Mouse (Mus musculus): Measurements from ENCODE around the gene Tmprss9. TPM values are rescaled to one million over a fixed set of nuclear protein-coding genes. Genes with fewer than 3 reads are reported as not detected.
"Not testable (repeated sequence)": the region's sequence is repeated elsewhere in the genome, so short reads cannot be mapped to it uniquely, and the experiment has no call there.

Tmprss9 gene
- polyA plus RNA-seq (2016; fragmentation: Nextera tagmentation; extraction: Ambion mirVana) = 0.04 TPM in 2 replicates

- Histone ChIP-seq H3K4me1 (peaks cover 5% of the 10 kb centered on the region), H3K27me3 (ENCODE audit: low read depth, poor library complexity, severe bottlenecking) (0 out of 2 replicates have a peak, but pooled peaks cover 4% of the 10 kb centered on the region), H3K27ac (no peak within 1 kb of the TSS), H3K36me3 (peaks cover 22% of the 10 kb centered on the region), H3K4me3 (no peak within 1 kb of the TSS), H3K9me3 (replicated peaks) (no peaks in the 10 kb centered on the region)
- 36% methylated on average over 9 of the region's 9 CpGs for WGBS
- DNase-seq (ENCODE audit: low spot score) = no peak
Observed at GRCm38 (mm10) chr10:80871581-80871980, at the start of gene Tmprss9. TSS of gene Tmprss9 (plus strand) at chr10:80871848.

DNA sequence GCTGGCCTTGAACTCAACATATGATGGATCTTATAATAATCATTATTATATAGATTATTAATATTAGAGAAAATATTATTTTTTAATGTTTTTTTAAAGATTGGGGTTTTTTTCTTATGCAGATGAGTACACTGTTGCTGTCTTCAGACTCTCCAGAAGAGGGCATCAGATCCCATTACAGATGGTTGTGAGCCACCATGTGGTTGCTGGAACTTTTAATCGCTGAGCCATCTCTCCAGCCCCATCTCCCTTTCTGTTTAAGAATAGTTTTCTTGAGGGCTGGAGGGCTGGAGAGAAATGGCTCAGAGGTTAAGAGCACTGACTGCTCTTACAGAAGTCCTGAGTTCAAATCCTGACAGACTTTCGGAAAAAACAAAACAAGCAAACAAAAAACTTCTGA, 49.7 kb upstream of the Tmprss9 start:
- H3K4me3 ChIP-seq = no peak overlapping the region
- H3K36me3 ChIP-seq = no peaks in the 10 kb centered on the region
- 41% methylated on average over 2 of the region's 2 CpGs for WGBS
- no peaks in the 10 kb centered on the region for H3K9me3 ChIP-seq (replicated peaks)
- H3K4me1 ChIP-seq = no peaks in the 10 kb centered on the region; the same call in 1 of the 2 replicates
- no peak overlapping the region for H3K27ac ChIP-seq
- H3K27me3 ChIP-seq (ENCODE audit: low read depth, poor library complexity, severe bottlenecking) = no peaks in the 10 kb centered on the region
- no peak for DNase-seq (ENCODE audit: low spot score)

DNA sequence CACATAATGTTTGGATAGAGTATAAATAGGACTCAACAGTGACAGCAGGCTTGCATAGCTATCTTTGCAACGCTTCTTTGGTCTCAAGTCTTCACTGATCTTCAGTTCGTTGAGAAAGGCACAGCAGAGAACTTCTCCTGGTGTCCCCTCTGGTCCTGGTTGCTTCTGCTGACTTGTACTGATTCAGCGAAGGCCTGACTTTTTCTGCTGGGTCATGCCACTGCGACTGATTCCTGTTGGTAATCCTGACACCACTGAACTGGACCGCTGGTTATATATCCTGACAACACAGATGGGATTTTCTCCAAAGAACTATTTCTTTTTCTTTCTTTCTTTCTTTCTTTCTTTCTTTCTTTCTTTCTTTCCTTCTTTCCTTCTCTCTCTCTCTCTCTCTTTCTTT, 49.1 kb upstream of the Tmprss9 start:
- 91% methylated on average over 5 of the region's 5 CpGs for WGBS
- no peak for DNase-seq (ENCODE audit: low spot score)
- Histone ChIP-seq H3K27me3 (ENCODE audit: low read depth, poor library complexity, severe bottlenecking) (no peaks in the 10 kb centered on the region), H3K4me3 (no peak overlapping the region), H3K36me3 (no peaks in the 10 kb centered on the region), H3K4me1 (peaks cover 2% of the 10 kb centered on the region), H3K27ac (no peak overlapping the region), H3K9me3 (replicated peaks) (no peaks in the 10 kb centered on the region)

DNA sequence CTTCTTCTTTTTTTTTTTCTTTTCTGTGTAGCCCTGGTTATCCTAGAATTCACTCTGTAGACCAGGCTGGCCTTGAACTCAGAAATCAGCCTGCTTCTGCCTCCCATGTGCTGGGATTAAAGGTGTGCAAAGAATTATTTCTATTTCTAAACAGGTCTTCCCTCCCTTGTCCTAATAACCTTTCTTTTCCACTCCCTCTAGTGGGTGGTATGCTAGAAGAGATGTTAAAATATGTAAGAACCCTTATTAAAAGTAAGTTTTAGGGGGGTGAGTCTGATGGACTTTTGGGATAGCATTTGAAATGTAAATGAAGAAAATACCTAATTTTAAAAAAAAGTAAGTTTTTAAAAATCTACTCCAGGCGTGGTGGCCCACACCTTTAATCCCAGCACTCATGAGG, 48.3 kb upstream of the Tmprss9 start:
- Histone ChIP-seq H3K4me3 (no peak overlapping the region), H3K4me1 (peaks cover 10% of the 10 kb centered on the region), H3K9me3 (replicated peaks) (no peaks in the 10 kb centered on the region), H3K36me3 (peaks cover 7% of the 10 kb centered on the region), H3K27ac (no peak overlapping the region), H3K27me3 (ENCODE audit: low read depth, poor library complexity, severe bottlenecking) (no peaks in the 10 kb centered on the region)
- WGBS = 90% methylated on average over 1 of the region's 1 CpGs
- no peak for DNase-seq (ENCODE audit: low spot score)

DNA sequence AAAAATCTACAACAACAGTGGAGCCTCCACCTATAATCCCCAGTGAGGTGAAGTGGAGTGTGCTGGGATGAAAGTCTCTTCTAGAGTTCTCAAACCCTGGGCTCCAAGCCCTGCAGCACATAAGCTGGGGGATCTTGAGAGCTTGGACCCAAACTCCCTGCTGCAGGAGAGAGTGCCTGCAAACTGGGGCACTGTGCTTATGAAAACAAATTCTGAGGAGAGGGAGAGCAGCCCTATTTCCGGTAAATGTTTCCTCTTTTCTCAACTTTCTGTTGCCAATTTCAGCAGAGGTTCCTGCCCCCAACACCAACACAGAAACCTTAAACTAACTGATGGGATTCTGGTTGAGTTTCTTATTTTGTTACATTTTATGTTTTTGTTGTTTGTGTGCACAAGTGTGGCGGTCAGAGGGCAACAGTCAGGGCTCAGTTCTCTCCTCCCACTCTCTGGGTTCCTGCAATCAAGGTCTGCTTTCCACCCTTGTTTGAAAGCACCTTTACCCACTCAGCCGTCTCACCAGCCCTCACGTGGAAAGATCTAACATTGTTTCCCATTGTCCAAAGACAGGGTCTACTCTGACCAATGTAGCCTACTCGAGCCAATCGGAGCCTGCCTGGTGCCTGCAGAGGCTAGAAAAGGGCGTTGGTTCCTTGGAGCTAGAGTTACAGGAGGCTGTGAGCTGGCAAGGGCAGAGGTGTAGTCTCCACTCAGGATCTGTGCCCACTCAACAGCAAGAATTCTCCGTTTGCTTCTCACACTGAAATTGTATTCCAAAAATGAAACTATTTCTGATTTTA, 47.6 kb upstream of the Tmprss9 start:
- Histone ChIP-seq H3K27me3 (ENCODE audit: low read depth, poor library complexity, severe bottlenecking) (no peaks in the 10 kb centered on the region), H3K4me3 (no peak overlapping the region), H3K4me1 (peaks cover 13% of the 10 kb centered on the region), H3K27ac (no peak overlapping the region), H3K36me3 (peaks cover 13% of the 10 kb centered on the region), H3K9me3 (replicated peaks) (no peaks in the 10 kb centered on the region)
- DNase-seq (ENCODE audit: low spot score) = no peak
- WGBS = 67% methylated on average over 8 of the region's 8 CpGs

DNA sequence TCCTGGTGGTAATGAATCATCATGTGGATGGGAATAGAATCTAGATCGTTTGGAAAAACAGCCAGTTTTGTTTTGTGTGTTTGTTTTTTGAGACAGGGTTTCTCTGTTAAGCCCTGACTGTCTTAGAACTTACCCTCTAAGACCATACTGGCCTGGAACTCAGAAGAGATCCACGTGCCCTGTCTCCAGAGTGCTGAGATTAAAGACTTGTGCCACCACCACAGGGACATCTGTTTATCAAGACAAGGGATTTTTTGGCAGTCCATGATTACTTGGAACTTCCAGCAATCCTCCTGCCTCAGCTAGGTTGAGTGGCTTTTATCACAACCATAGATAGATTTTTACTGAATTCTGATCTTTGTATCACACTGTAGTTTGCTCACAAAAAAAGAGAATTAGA, 46.8 kb upstream of the Tmprss9 start:
- H3K27me3 ChIP-seq (ENCODE audit: low read depth, poor library complexity, severe bottlenecking) = no peaks in the 10 kb centered on the region
- WGBS = 78% methylated on average over 2 of the region's 2 CpGs
- no peak overlapping the region for H3K27ac ChIP-seq
- peaks cover 20% of the 10 kb centered on the region for H3K4me1 ChIP-seq
- no peaks in the 10 kb centered on the region for H3K9me3 ChIP-seq (replicated peaks)
- H3K36me3 ChIP-seq = peaks cover 21% of the 10 kb centered on the region
- no peak overlapping the region for H3K4me3 ChIP-seq
- no peak for DNase-seq (ENCODE audit: low spot score)

DNA sequence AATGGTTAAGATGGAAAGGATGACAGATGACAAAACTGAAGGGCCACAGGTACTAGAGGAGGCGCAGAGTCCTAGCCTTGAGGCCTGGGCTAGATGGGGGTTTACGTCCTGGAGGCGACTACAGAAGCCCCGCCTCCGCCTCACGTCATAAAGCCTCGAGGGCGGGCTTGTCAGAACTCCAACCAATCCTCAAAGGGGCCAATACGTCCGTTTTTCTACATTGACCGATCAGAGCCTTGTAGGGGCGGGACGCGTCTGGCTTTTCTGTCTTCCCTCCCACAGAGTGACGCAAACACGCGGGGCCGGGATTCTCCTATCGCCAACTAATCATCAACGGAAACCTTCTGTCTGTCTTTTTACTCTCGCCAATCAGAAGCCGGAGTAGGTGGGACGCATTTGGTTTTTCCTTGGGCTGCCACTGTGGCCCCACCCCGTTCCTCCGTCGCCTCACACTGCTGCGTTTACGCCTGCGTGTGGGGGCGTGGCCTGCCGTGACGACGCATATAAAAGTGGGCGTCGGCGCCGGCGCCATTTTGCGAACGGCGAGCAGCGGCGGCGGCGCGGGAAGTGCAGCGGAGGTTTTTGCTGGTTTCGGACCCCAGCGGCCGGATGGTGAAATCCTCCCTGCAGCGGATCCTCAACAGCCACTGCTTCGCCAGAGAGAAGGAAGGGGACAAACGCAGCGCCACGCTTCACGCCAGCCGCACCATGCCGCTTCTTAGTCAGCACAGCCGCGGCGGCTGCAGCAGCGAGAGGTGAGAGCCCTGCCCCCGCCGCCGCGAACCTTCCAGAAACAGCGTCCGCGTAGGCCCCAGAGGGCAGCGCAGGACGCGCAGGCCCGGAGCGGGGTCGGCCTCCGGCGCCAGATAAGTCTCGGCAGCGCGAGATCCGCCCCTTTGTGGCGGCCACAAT, 45.2 kb upstream of the Tmprss9 start, which contains the start of gene Oaz1:
TSS of gene Oaz1 (plus strand) at position 506 of the 912 bp plus-strand sequence.
- peaks cover 36% of the 10 kb centered on the region for H3K4me1 ChIP-seq
- peaks cover 31% of the 10 kb centered on the region for H3K36me3 ChIP-seq
- peak; percentile 95 for DNase-seq (ENCODE audit: low spot score)
- peak within 1 kb of the TSS; percentile 94 for H3K4me3 ChIP-seq
- H3K9me3 ChIP-seq (replicated peaks) = no peaks in the 10 kb centered on the region
- peak within 1 kb of the TSS; percentile 96 for H3K27ac ChIP-seq
- WGBS = under 1% methylated on average over 82 of the region's 82 CpGs
- no peaks in the 10 kb centered on the region for H3K27me3 ChIP-seq (ENCODE audit: low read depth, poor library complexity, severe bottlenecking)

DNA sequence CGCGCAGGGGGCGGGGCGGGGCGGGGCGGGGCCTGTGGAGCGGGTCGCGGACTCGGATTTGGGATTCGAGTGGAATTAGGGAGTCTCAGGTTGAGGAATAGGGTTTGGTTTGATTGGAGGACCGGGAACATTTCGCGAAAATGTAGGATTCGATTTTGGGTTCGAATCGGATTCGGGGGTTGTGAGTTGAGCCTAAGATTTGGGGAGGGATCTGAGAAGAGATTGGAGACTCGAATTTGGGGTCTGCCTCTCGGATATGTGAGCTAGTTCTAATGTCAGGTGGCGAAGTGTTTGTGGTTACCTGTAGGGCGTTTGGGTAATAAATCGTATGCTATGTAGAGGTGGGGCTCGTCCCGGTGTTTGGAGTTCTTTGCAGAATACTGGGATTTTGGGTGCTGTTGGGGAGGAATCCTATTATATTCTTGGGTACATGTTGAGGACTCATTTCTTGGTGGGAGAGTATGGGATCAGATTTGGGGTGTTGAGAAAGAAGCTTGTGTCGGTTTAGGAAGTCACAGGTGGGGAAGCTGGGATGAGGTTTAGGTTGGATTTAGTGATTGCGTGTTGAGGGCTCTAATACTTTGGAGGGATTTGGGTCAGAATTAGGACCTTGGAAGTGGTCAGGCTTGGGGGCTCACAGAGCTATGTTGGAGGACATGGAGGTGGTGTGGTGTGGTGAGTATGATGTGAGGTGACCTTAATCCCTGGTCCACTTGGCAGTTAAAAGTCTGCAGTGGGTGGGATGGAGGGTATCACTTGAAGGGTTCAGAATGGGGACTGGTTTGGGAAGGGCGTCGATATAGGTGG, 44.4 kb upstream of the Tmprss9 start:
- WGBS = 8% methylated on average over 29 of the region's 29 CpGs
- Histone ChIP-seq H3K4me1 (peaks cover 41% of the 10 kb centered on the region), H3K9me3 (replicated peaks) (no peaks in the 10 kb centered on the region), H3K36me3 (peaks cover 31% of the 10 kb centered on the region), H3K27me3 (ENCODE audit: low read depth, poor library complexity, severe bottlenecking) (peaks cover 3% of the 10 kb centered on the region; the same call in 1 of the 2 replicates), H3K27ac (peak overlapping the region; percentile 96), H3K4me3 (peak overlapping the region; percentile 94)
- no peak for DNase-seq (ENCODE audit: low spot score)

DNA sequence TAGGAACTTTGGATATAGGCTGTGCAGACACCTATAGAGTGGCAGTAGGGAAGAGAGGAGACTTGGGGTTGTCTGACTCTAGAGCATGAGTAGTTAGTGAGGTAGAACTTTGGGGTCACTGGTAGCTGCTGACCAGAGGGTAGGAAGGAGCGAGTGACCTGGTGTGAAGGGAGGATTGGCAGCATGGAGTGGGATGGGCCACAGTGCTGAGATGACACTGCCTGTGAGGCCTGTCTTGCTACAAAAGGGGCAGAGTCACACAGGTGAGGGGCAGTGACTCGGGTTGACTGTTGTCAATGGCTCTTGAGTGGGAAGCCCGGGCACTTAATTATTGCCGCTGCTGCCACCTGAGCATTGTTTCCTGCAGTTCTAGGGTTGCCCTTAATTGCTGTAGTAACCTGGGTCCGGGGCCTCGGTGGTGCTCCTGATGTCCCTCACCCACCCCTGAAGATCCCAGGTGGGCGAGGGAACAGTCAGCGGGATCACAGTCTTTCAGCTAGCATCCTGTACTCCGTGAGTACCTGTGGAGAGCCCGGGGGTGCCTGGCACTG, 43.7 kb upstream of the Tmprss9 start:
- peaks cover 41% of the 10 kb centered on the region for H3K4me1 ChIP-seq

GRCm38 (mm10) chr10:80828587-80828986, 43.1 kb upstream of the Tmprss9 start:
- H3K9me3 ChIP-seq (replicated peaks) = not testable (repeated sequence)
- H3K4me1 ChIP-seq = peaks cover 41% of the 10 kb centered on the region
- WGBS = 92% methylated on average over 9 of the region's 9 CpGs

More for the DNA sequence above, 43.7 kb upstream of the Tmprss9 start:
- peak overlapping the region; percentile 94 for H3K4me3 ChIP-seq
- H3K36me3 ChIP-seq = peaks cover 31% of the 10 kb centered on the region
- DNase-seq (ENCODE audit: low spot score) = no peak
- H3K27me3 ChIP-seq (ENCODE audit: low read depth, poor library complexity, severe bottlenecking) = peaks cover 10% of the 10 kb centered on the region
- no peak overlapping the region for H3K27ac ChIP-seq
- 87% methylated on average over 10 of the region's 10 CpGs for WGBS
- H3K9me3 ChIP-seq (replicated peaks) = no peaks in the 10 kb centered on the region

GRCm38 (mm10) chr10:80829359-80830278, 42.0 kb upstream of the Tmprss9 start:
- WGBS = 65% methylated on average over 1 of the region's 1 CpGs
- Histone ChIP-seq H3K27me3 (ENCODE audit: low read depth, poor library complexity, severe bottlenecking) (peaks cover 26% of the 10 kb centered on the region), H3K27ac (no peak overlapping the region), H3K36me3 (peaks cover 31% of the 10 kb centered on the region), H3K9me3 (replicated peaks) (no peaks in the 10 kb centered on the region; the same call in 1 of the 2 replicates), H3K4me3 (no peak overlapping the region; the same call in 1 of the 2 replicates), H3K4me1 (peaks cover 45% of the 10 kb centered on the region)
- DNase-seq (ENCODE audit: low spot score) = no peak

More at GRCm38 (mm10) chr10:80828587-80828986, 43.1 kb upstream of the Tmprss9 start:
- peaks cover 16% of the 10 kb centered on the region for H3K27me3 ChIP-seq (ENCODE audit: low read depth, poor library complexity, severe bottlenecking)
- not testable (repeated sequence) for DNase-seq (ENCODE audit: low spot score); H3K27ac ChIP-seq
- H3K36me3 ChIP-seq = peaks cover 31% of the 10 kb centered on the region
- H3K4me3 ChIP-seq = peak overlapping the region; percentile 94; the same call in 1 of the 2 replicates

Measured in limb, embryonic 10.5 days (tissue).